Mouse (Mus musculus) forebrain, embryonic 10.5 days (tissue): ENCODE measurements around the gene Higd1a. TPM values are rescaled to one million over a fixed set of nuclear protein-coding genes. Genes with fewer than 3 reads are reported as not detected.

ENCODE experiments used
- polyA plus RNA-seq: library from polyadenylated mRNA; unstranded; fragments of >200 nt; fragmentation: Nextera tagmentation; extraction: Ambion mirVana; gene quantifications from 2 replicates; pipeline ENCODE4 v1.2.1, GENCODE M21; 2016

Gene Higd1a
- polyA plus RNA-seq, 1 experiment from 2014 or later: 229 TPM

Other genes starting within 250 kb of the Higd1a start
- not detected in 2 replicates for gene Lyzl4, start 216.3 kb downstream of the Higd1a start, polyA plus RNA-seq
- gene Vipr1, start 215.6 kb downstream of the Higd1a start, polyA plus RNA-seq: 0.27 and 0.33 TPM in 2 replicates
- 15.3 and 18.6 TPM in 2 replicates for gene Sec22c, start 152.9 kb downstream of the Higd1a start, polyA plus RNA-seq
- gene Ss18l2, start 148.0 kb downstream of the Higd1a start, polyA plus RNA-seq: 85.3 and 87.5 TPM in 2 replicates
- gene Nktr, start 139.2 kb downstream of the Higd1a start, polyA plus RNA-seq: 52.9 and 60.5 TPM in 2 replicates
- 4.1 and 4.8 TPM in 2 replicates for gene Zfp651, start 99.0 kb downstream of the Higd1a start, polyA plus RNA-seq
- gene Klhl40, start 80.8 kb downstream of the Higd1a start, polyA plus RNA-seq: 0.12 TPM in 1 of 2 replicates, not detected in the other
- not detected in 2 replicates for gene Hhatl, start 65.9 kb downstream of the Higd1a start, polyA plus RNA-seq
- 2.6 and 2.7 TPM in 2 replicates for gene Ccdc13, start 18.9 kb downstream of the Higd1a start, polyA plus RNA-seq
- gene Ackr2, start 40.0 kb upstream of the Higd1a start, polyA plus RNA-seq: 0.42 and 0.50 TPM in 2 replicates
- gene Cyp8b1, start 57.9 kb upstream of the Higd1a start, polyA plus RNA-seq: not detected in 2 replicates
- gene Fam198a, start 92.6 kb upstream of the Higd1a start, polyA plus RNA-seq: 0.41 and 0.58 TPM in 2 replicates
- 12.5 and 13.6 TPM in 2 replicates for gene Pomgnt2, start 138.7 kb upstream of the Higd1a start, polyA plus RNA-seq